Mouse (Mus musculus): ENCODE measurements around the gene Sstr4. TPM values are rescaled to one million over a fixed set of nuclear protein-coding genes. Genes with fewer than 3 reads are reported as not detected.

Sstr4 gene
- polyA plus RNA-seq, 1 experiment, result 0.49 TPM

DNA sequence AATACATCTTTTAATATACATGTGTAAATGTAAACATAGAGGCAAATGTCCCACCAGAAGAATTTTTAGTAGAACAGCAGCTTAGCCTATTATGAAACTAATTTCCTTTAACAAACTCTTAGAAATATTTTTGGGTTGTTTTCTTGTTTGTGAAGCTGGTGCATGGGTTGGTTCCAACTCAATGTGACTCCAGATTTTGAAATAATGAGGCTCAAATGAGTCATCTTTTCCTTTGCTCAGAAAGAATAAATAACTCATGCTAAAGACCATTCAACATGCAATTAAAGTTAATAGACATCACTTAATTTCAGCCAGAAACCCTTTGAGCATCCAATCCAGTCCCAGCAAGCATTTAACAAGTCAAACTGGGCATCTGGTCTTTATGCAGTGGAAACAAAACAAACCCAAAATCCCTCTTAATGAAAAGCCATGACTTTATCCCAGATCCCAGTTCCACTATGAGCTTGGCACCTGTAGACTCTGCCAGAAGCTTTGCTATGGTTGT lies 33.9 kb downstream of the Sstr4 start:
- no peak for DNase-seq (ENCODE audit: low read depth)

DNA sequence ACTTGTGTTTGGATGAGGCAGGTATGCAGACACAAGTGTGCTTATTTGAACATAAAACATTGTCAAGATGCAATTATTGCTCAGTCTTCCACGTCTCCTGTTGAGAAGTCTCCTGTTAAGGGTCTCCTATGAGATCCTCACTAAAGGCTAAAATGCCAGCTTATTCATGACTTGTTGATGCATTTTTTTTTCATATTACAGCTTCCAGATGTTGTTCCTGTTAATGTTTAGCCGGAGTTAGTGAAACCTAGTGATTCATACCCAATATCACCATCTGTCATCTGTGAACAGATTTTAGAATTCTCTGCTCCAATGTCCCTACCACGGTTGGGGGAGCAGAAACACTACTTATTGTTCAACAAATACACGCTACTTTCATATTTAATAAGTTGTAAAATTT lies 35.8 kb downstream of the Sstr4 start:
- no peak for DNase-seq (ENCODE audit: low read depth)

DNA sequence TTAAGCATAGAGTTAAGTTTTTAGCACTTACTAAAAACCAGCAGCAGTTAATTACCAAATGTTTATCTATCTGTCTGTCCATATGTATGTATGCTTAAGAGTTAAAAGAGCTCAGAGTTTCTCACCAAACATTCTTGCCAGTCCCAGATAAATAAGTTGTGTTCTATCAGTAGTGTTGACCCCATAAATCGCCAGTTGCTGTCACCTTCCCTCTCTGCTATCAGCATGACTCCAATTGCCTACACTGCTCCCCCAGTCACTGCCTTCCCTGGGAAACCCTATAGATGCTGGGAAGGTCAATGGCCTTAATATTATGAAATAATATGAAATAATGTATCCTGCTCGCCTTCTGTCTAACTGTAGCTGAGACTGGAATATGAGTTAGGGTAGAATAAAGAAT lies 37.2 kb downstream of the Sstr4 start:
- no peak for DNase-seq (ENCODE audit: low read depth)

DNA sequence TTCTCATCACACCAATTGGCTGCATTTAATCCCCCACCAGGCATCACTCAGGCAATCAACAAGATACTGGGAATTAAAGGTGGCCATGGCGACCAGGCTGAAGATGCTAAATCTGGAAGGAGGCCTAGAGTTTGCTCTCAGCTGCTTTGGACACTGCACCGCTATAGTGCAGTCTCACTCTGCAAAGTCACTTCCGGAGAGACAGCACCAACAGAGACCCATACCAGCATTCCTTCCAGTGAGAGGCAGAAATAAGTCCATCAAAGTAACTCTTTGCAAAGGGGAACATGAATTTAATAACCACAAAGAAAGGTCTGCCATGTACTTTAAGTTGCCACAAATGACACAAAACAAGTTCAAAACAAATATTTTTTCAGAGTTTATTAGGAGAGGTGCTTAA lies 41.1 kb downstream of the Sstr4 start:
- no peak for DNase-seq (ENCODE audit: low read depth)

DNA sequence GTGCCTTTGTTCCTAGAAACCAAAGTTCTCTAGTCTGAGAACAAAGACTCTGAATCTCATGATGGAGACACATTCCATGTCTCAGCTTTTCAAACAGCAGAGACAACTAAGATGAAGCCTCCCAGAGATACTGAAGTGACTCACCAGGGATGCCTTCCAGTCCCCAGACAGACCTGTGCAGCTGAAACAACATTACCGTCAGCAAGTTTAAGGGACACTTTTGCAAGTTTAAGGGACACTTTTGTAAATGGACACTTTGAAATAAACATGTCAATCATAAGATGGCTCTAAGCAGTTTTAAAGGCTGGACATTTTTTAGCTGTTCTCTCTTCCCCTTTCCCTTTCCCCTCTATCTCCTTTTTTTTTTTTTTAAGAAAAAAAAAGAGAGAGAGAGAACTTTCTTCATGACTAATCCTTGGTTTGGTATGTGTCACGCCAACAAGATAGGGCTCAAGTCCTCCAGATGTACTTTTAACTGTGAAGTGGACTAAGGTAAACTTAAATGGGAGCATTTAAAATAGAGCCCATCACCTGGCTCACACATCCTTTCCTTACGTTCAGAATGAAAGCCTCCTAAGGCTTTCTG lies 44.6 kb downstream of the Sstr4 start:
- no peak for DNase-seq (ENCODE audit: low read depth)

DNA sequence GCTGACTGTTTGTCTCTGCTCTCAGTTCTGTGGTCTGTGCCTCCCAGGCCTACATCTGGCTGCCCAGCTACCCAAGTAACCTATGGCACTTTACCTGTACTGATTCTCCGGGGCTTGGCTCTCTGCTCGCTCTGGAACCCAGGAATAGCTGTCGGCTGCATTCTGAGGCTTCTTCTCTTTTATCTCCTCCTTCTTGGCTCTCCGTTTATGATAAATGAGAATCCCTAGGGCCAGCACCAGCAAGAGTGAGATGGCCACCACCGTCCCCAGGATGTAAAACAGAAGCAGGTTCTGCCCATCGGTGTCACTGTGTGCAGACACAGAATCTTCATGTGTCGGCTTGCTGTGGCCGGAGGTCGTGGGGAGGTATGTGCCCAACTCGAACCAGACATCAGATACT lies 46.3 kb downstream of the Sstr4 start:
- no peak for DNase-seq (ENCODE audit: low read depth)

DNA sequence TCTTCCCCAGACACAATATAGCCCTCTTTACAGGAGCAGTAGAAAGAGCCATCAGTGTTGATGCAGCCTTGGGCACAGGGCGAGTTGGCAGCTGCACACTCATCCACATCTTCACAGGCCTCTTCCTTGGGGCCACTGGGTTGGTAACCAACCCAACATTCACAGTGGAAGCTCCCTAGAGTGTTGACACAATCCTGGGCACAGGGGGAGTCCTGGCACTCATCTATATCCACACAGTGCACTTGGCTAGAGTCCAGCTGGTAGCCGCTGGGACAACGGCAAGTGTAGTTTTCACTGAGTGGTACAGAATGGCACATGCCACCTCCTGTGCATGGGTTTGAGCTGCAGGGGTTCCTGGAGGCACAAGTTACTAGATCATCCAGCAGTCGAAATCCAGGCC lies 47.0 kb downstream of the Sstr4 start:
- DNase-seq (ENCODE audit: low read depth), result no peak

DNA sequence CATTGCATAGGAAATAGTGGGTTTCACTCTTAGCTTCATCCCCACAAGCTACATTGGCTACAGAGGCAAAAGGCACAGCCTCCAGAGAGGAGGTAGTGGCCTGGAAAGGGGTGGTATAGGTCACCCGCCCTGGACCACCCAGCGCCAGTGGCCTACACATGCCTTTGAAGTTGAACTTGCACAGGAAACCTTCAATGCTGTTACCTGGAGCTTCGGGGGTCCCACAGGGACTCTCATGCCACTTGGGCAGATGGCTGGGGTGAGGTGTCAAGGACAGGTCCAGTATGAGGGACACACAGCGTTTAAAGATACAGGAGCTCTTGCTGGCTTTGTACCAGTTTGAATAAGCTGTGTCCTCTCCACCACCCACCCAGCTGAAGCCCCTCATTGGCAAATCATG lies 47.6 kb downstream of the Sstr4 start:
- no peak for DNase-seq (ENCODE audit: low read depth)

DNA sequence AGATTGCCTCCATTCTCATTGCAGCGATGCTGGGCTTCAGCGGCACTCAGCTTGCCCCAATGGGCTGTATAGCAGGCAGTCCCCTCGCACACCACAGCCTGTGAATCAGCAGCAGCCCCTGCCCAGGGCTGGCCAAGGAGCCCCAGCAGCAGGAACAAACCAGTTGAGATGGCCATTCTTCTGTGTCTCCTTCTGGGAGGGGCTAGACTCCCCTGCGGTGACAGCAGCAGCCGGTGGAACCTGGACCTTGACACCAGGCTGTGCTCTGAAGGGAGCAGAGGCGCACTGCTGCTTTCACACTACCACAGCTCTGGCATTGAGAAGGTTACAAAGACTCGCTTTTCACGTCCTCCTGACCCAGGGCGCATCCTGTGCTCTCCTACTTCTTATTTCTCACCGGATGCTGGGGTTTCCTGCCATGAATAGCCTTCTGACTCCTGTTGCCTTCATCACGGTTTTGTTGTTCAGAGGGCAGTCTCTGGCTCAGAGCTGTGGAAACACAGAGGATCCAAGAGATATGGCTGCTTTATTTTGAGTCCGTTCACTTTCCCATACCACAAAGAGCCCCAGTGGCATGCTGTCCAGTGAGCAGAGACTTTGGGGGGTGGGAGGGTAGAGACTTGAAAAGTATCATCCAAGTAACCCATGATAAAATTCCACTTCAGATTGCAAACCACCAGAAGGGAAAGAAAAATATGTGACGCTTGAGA lies 48.3 kb downstream of the Sstr4 start, which contains the start of gene Cd93:
Gene Cd93 (minus strand): TSS at position 315 of the 710 bp plus-strand sequence.
- DNase-seq (ENCODE audit: low read depth), result no peak

DNA sequence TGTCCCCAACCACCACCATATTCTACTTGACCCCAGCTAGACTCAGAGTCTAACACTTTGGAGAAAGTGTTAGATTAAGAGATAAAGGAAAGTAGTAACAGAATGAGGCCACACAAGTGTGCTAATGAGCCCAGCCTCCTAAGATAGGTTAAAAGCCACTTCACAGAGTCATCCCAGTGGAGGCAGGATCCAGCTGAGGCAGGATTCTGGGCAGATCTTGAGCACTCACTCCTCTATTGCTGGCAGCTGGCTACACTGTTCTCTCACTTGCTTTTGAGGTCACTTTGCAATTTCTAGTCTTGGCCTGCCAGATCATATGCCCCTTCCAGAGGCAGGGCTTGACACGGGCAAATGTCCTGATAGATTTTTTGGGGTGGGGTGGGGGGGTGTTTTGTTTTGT lies 49.3 kb downstream of the Sstr4 start:
- DNase-seq (ENCODE audit: low read depth), result no peak

DNA sequence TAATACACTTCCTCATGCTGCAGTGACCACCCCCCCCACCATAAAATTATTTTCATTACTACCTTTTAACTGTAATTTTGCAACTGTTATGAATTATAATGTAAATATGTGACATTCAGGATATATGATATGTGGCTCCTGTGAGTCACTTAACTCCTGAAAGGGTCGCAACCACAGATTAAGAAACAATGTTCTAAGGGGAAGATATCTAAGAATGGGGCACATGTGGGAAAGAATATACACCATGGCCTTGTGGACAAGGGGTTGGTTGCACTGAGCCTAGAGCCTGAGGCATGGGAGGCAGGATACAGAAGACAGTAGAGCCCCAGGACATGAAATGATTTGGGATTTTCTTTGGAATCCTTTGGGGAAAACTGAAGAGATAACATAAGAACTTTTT lies 50.5 kb downstream of the Sstr4 start:
- DNase-seq (ENCODE audit: low read depth), result no peak

Other genes starting within 250 kb of the Sstr4 start
- gene Thbd, start 12.8 kb downstream of the Sstr4 start, polyA plus RNA-seq (2012; rRNA removed), result 91.6 and 93.8 TPM in 2 replicates
- gene Cd93, start 48.2 kb downstream of the Sstr4 start, polyA plus RNA-seq (2012; rRNA removed), result 16.9 and 20.1 TPM in 2 replicates

Data from gonadal fat pad, adult 2 months (tissue).